Mouse (Mus musculus) heart, postnatal 0 days (tissue): ENCODE data around the gene Olfr780.

Experiments used
- CTCF ChIP-seq: IDR thresholded peaks from 2 replicates; pipeline ENCODE4 v1.5.1; 2016; ENCODE audit warnings: antibody characterized with exemption, control low read depth, low read depth
- EP300 ChIP-seq: IDR thresholded peaks from 2 replicates; pipeline ENCODE4 v1.6.1; 2016; ENCODE audit warnings: antibody characterized with exemption, low read depth

DNA sequence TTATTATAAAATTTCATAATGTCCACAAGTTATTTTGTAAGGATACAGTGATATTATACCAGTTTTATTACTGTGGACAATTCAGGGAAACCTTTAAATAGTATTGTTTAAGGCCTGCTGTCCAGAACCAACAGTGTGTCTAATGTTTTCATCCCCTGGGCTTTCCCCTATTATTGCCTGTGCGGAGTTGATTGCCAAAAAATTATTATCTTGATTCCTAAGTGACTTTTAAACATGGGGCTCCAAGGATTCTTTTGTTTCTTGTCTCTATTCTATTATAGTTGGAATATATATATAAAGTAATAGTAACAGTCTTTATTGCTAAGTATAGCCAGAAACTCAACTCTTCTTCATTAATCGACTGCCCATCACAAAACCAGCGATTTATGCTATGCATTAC is at the start of gene Olfr780:
- TF ChIP-seq CTCF (no peak), EP300 (no peak)
